Mouse (Mus musculus) embryonic facial prominence, embryonic 12.5 days (tissue): ENCODE measurements around the gene Mcm2. TPM values are rescaled to one million over a fixed set of nuclear protein-coding genes. Genes with fewer than 3 reads are reported as not detected.

Experiments
- polyA plus RNA-seq: library from polyadenylated mRNA; unstranded; fragments of >200 nt; fragmentation: Nextera tagmentation; extraction: Ambion mirVana; gene quantifications from 2 replicates; pipeline ENCODE4 v1.2.1, GENCODE M21; 2016

Mcm2 gene
- polyA plus RNA-seq, 1 experiment from 2014 or later = 169 TPM

Other genes with a start within 250 kb of the Mcm2 start
- gene Mgll, start 174.4 kb downstream of the Mcm2 start, polyA plus RNA-seq = 8.0 and 8.4 TPM in 2 replicates
- 28.8 and 33.7 TPM in 2 replicates for gene Abtb1, start 56.8 kb downstream of the Mcm2 start, polyA plus RNA-seq
- 138 and 153 TPM in 2 replicates for gene Podxl2, start 23.7 kb downstream of the Mcm2 start, polyA plus RNA-seq
- 86.3 and 90.6 TPM in 2 replicates for gene Tpra1, start 3.5 kb upstream of the Mcm2 start, polyA plus RNA-seq